Mouse (Mus musculus) cerebellum, adult 2 months (tissue): ENCODE results near the gene Btbd2.

ENCODE experiments used
- CTCF ChIP-seq: fragments of 200-500 bp; IDR thresholded peaks from 2 replicates; pipeline ENCODE4 v1.5.1; 2011; ENCODE audit warnings: low read depth, mild to moderate bottlenecking, control low read depth, low read length, moderate library complexity, borderline replicate concordance; ENCODE audit not compliant: insufficient read depth
- POLR2A ChIP-seq: fragments of 200-500 bp; IDR thresholded peaks from 2 replicates; pipeline ENCODE4 v1.6.1; 2011; ENCODE audit warnings: low read length, control low read depth, borderline replicate concordance; ENCODE audit not compliant: insufficient read depth

DNA sequence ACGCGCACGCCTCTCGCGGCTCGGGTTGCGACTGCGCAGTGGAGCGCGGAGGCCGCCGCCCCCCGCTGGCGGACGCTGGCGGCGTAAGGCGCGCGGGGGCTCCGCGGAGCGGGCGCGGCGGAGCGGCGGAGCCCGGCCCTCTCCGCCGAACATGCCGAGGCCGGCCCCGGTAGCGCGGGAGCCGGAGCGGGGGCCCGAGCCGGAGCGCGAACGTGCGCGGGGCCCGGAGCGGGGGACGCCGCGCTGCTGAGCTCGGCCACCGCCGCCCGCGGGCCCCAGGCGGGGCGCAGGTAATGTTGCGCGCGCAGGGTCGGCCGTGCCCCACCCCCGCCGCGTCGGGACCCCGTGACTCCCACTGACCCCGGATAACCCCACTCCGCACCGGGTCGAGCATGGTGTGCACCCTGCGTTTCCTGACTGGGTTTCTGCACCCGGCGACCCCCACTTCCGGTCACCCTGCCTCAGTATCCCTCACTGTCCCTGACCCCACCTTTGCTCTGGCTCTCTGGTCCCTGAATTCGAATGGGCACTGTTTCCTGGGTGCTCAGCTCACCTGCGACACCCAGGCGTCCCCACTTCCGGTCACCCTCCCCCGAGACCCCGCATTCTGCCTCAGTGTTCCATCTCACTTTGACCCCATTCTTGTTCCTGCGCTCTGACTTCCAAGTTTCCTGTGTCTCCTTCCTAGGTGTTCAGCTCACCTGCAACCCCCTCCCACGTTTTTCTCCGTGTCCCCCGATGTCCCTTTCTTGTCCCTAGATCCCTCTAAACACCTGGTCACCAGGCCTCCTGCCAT lies 34.0 kb downstream of the Btbd2 start, which contains the start of gene Csnk1g2:
- TF ChIP-seq CTCF (no peak), POLR2A (peak; percentile 28; the same call in 1 of the 2 replicates)
